Comparison of ENCODE assay signal across 19 mouse cellular contexts in the genomic region with DNA sequence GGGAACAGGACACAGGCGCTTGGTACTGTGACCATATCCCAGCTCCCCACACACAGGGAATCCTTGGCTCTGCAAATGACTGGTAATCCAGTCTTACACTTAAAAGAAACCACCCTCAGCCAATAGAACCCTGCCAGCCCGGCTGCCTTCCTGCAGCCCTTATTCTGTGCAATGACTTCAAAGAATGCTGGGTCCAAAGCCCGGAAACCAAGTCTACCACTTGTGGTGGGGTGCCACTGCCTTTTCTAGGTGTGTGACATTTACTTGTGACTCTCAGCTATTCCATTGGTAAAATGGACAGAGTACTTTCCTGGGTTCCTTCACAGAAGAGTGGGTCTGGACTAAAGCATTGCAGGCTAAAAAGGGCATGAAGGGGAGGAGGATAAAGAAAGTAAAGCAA.
DNase-seq lines count a peak whose midpoint lies in the region; ATAC-seq and TF ChIP-seq lines count a peak whose summit lies in the region.
"Had no signal": no experiment of that assay in that cellular context is flagged by ENCODE, and none has a peak within 500 bp of the region (broad histone marks: within the 10 kb centered on the region; RNA-seq: fewer than 3 reads in every experiment).

No protein-coding gene starts in this region.

- no peak overlapping the region for H3K4me2 ChIP-seq in heart, embryonic 11.5 days
- H3K4me2 ChIP-seq: embryonic facial prominence, embryonic 13.5 days; forebrain, embryonic 12.5 days; hindbrain, embryonic 14.5 days had no signal

- H3K9ac ChIP-seq in heart, embryonic 11.5 days (ENCODE audit: low read depth, low read length) = no peak overlapping the region
- H3K9ac ChIP-seq: embryonic facial prominence, embryonic 13.5 days; forebrain, embryonic 12.5 days; hindbrain, embryonic 14.5 days had no signal

- H3K27ac ChIP-seq in heart, embryonic 11.5 days (ENCODE audit: low read depth, low read length) = peak overlapping the region; percentile 10; the same call in 1 of the 2 replicates
- peak overlapping the region; percentile 18; the same call in 1 of the 2 replicates for H3K27ac ChIP-seq in layer of hippocampus, adult 2 months
- H3K27ac ChIP-seq: embryonic facial prominence, embryonic 13.5 days; forebrain, embryonic 12.5 days; hindbrain, embryonic 10.5 days; hindbrain, embryonic 14.5 days had no signal

- ATAC-seq in heart, embryonic 11.5 days (replicated peaks; ENCODE audit: insufficient number of reproducible peaks, low FRiP score, low TSS enrichment) = no peak
- ATAC-seq in inflammation-experienced regulatory T-cells, adult 6 months = peak; percentile 43
- ATAC-seq: forebrain, embryonic 16.5 days had no signal

- H3K27me3 ChIP-seq in heart, embryonic 11.5 days (ENCODE audit: control insufficient read depth, insufficient read depth, low read length) = no peaks in the 10 kb centered on the region
- H3K27me3 ChIP-seq: CH12.LX; embryonic facial prominence, embryonic 13.5 days; forebrain, embryonic 12.5 days had no signal

- no peaks in the 10 kb centered on the region for H3K9me3 ChIP-seq in heart, embryonic 11.5 days (replicated peaks; ENCODE audit: control insufficient read depth, low read length)
- H3K9me3 ChIP-seq: embryonic facial prominence, embryonic 13.5 days; forebrain, embryonic 12.5 days; hindbrain, embryonic 10.5 days had no signal

- whole genome bisulfite sequencing in heart, embryonic 11.5 days (ENCODE audit: insufficient replicate concordance) = 71% methylated on average over 3 of the region's 3 CpGs

- H3K36me3 ChIP-seq in heart, embryonic 11.5 days (ENCODE audit: control insufficient read depth, insufficient read depth, low read length) = peaks cover 2% of the 10 kb centered on the region; the same call in 1 of the 2 replicates
- H3K36me3 ChIP-seq: embryonic facial prominence, embryonic 13.5 days; forebrain, embryonic 12.5 days; hindbrain, embryonic 10.5 days had no signal

- TF ChIP-seq CTCF in layer of hippocampus, adult 2 months (conservative IDR thresholded peaks at IDR 0.05) = no peak

- no peak for DNase-seq in heart, postnatal 4 days
- DNase-seq in layer of hippocampus, adult 2 months (ENCODE audit: low spot score in 2 of 2) = no peak
- DNase-seq in layer of hippocampus, adult 9-11 months = no peak
- DNase-seq in CD4-positive helper T cell, adult 2 months (ENCODE audit: low read depth, low spot score) = peak; percentile 12
- DNase-seq in ovary, postnatal 10 days (ENCODE audit: low spot score) = no peak
- DNase-seq: adrenal gland, postnatal 25 days; cerebellum, adult 18-20 months; cerebellum, adult 9-11 months; cerebellum, postnatal 36 days; gastrocnemius, postnatal 10 days; kidney, adult 11 months had no signal

- peaks cover 8% of the 10 kb centered on the region for H3K4me1 ChIP-seq in heart, embryonic 11.5 days (ENCODE audit: control insufficient read depth, insufficient read depth, low read length)
- H3K4me1 ChIP-seq: embryonic facial prominence, embryonic 13.5 days; forebrain, embryonic 12.5 days; hindbrain, embryonic 10.5 days had no signal

- H3K4me3 ChIP-seq in heart, embryonic 11.5 days (ENCODE audit: low read depth, low read length) = no peak overlapping the region
- H3K4me3 ChIP-seq in layer of hippocampus, adult 2 months = no peak overlapping the region
- H3K4me3 ChIP-seq: embryonic facial prominence, embryonic 13.5 days; forebrain, embryonic 12.5 days; hindbrain, embryonic 10.5 days had no signal
